Mouse (Mus musculus): ENCODE results near the gene Ddx58.

GRCm38 (mm10) chr4:40171477-40171876, 68.2 kb downstream of the Ddx58 start:
- TF ChIP-seq CTCF (IDR thresholded peaks at IDR 0.05; ENCODE audit: control insufficient read depth, insufficient read depth, insufficient read length): no peak
- TF ChIP-seq CEBPB (IDR thresholded peaks at IDR 0.05; ENCODE audit: low read depth): no peak
- TF ChIP-seq USF1 (IDR thresholded peaks at IDR 0.05; ENCODE audit: low read depth): no peak
- TF ChIP-seq MYOG (IDR thresholded peaks at IDR 0.05; ENCODE audit: control insufficient read depth, extremely low read depth, insufficient read length): no peak
- TF ChIP-seq MYOD1 (IDR thresholded peaks at IDR 0.05; ENCODE audit: control insufficient read depth, insufficient read length, low read depth): peak; percentile 80
- TF ChIP-seq FOSL1 (IDR thresholded peaks at IDR 0.05; ENCODE audit: insufficient read depth, low read length, poor library complexity, severe bottlenecking): no peak
- no peak for TF ChIP-seq MAX (IDR thresholded peaks at IDR 0.05)
